Mouse (Mus musculus): ENCODE results near the gene Mrps7.

Gene Mrps7

GRCm38 (mm10) chr11:115627705-115628464, 24.2 kb downstream of the Mrps7 start, which contains the start of gene Slc25a19:
Slc25a19 (minus strand) TSS chr11:115628295.
- in situ Hi-C loops (cut with MboI, MseI), result loop anchor here (25.0 kb wide), 1 partner anchor 784 kb away; the partner anchor contains the start of gene Rnf157

- in situ Hi-C loops (cut with MboI, MseI), result loop anchor here (25.0 kb wide), 1 partner anchor 784 kb away; the partner anchor contains the start of gene Rnf157
These were observed 24.9 kb downstream of the Mrps7 start for GRCm38 (mm10) chr11:115628465-115629101.

GRCm38 (mm10) chr11:115629734-115630531, 26.2 kb downstream of the Mrps7 start:
- in situ Hi-C loops (cut with MboI, MseI), result loop anchor here (25.0 kb wide), 1 partner anchor 782 kb away; the partner anchor contains the start of gene Rnf157

GRCm38 (mm10) chr11:115630532-115631504, 27.1 kb downstream of the Mrps7 start:
- in situ Hi-C loops (cut with MboI, MseI), result loop anchor here (25.0 kb wide), 1 partner anchor 781 kb away; the partner anchor contains the start of gene Rnf157

GRCm38 (mm10) chr11:115631505-115631890, 27.8 kb downstream of the Mrps7 start:
- in situ Hi-C loops (cut with MboI, MseI), result loop anchor here (25.0 kb wide), 1 partner anchor 781 kb away; the partner anchor contains the start of gene Rnf157

GRCm38 (mm10) chr11:115632247-115632646, 28.5 kb downstream of the Mrps7 start:
- in situ Hi-C loops (cut with MboI, MseI), result loop anchor here (25.0 kb wide), 1 partner anchor 780 kb away; the partner anchor contains the start of gene Rnf157

GRCm38 (mm10) chr11:115632862-115633261, 29.1 kb downstream of the Mrps7 start:
- in situ Hi-C loops (cut with MboI, MseI), result loop anchor here (25.0 kb wide), 1 partner anchor 779 kb away; the partner anchor contains the start of gene Rnf157

- in situ Hi-C loops (cut with MboI, MseI), result loop anchor here (25.0 kb wide), 1 partner anchor 778 kb away; the partner anchor contains the start of gene Rnf157
These were observed 30.4 kb downstream of the Mrps7 start for GRCm38 (mm10) chr11:115634109-115634508.

GRCm38 (mm10) chr11:115635041-115635440, 31.3 kb downstream of the Mrps7 start:
- in situ Hi-C loops (cut with MboI, MseI), result loop anchor here (25.0 kb wide), 1 partner anchor 777 kb away; the partner anchor contains the start of gene Rnf157

GRCm38 (mm10) chr11:115635484-115635883, 31.8 kb downstream of the Mrps7 start:
- in situ Hi-C loops (cut with MboI, MseI), result loop anchor here (25.0 kb wide), 1 partner anchor 777 kb away; the partner anchor contains the start of gene Rnf157

GRCm38 (mm10) chr11:115636960-115637359, 33.2 kb downstream of the Mrps7 start:
- in situ Hi-C loops (cut with MboI, MseI), result loop anchor here (25.0 kb wide), 1 partner anchor 775 kb away; the partner anchor contains the start of gene Rnf157

- in situ Hi-C loops (cut with MboI, MseI), result loop anchor here (25.0 kb wide), 1 partner anchor 774 kb away; the partner anchor contains the start of gene Rnf157
These were observed 35.0 kb downstream of the Mrps7 start for GRCm38 (mm10) chr11:115638498-115639409.

GRCm38 (mm10) chr11:115639540-115639939, 35.8 kb downstream of the Mrps7 start:
- in situ Hi-C loops (cut with MboI, MseI), result loop anchor here (25.0 kb wide), 1 partner anchor 773 kb away; the partner anchor contains the start of gene Rnf157

GRCm38 (mm10) chr11:115640311-115640828, 36.6 kb downstream of the Mrps7 start:
- in situ Hi-C loops (cut with MboI, MseI), result loop anchor here (5.0 to 25.0 kb wide), 2 partner anchors 37 to 772 kb away; partner anchors contain the start of gene Rnf157

GRCm38 (mm10) chr11:115640978-115641663, 37.4 kb downstream of the Mrps7 start:
- in situ Hi-C loops (cut with MboI, MseI), result loop anchor here (5.0 to 25.0 kb wide), 2 partner anchors 36 to 771 kb away; partner anchors contain the start of gene Rnf157

- in situ Hi-C loops (cut with MboI, MseI), result loop anchor here (5.0 to 25.0 kb wide), 2 partner anchors 36 to 771 kb away; partner anchors contain the start of gene Rnf157
These were observed 37.9 kb downstream of the Mrps7 start for GRCm38 (mm10) chr11:115641664-115642036.

GRCm38 (mm10) chr11:115642705-115643104, 39.0 kb downstream of the Mrps7 start:
- in situ Hi-C loops (cut with MboI, MseI), result loop anchor here (5.0 to 25.0 kb wide), 2 partner anchors 35 to 770 kb away; partner anchors contain the start of gene Rnf157

All from T-helper 2 cell (primary cell).